Mouse (Mus musculus) hindbrain, embryonic 14.5 days (tissue): Measurements from ENCODE around the gene Nek9. TPM values are rescaled to one million over a fixed set of nuclear protein-coding genes. Genes with fewer than 3 reads are reported as not detected.

Experiments
- ATAC-seq: fragments of 200-750 bp; cut with Nextera tagmentation; 2 replicates; pipeline ENCODE4 v1.8.0; 2017; ENCODE audit warnings: moderate number of reproducible peaks, mild to moderate bottlenecking, moderate TSS enrichment, moderate library complexity; ENCODE audit not compliant: low FRiP score
- DNase-seq: peaks from one replicate; pipeline ENCODE4 v3.0.0-alpha.2; 2015; ENCODE audit warnings: low spot score
- H3K27ac ChIP-seq: fragments of 300-500 bp; sonication (generic); 2 replicates; pipeline ENCODE4 v1.5.1; 2014; ENCODE audit warnings: mild to moderate bottlenecking, moderate library complexity
- H3K27me3 ChIP-seq: fragments of 300-500 bp; sonication (generic); 2 replicates; pipeline ENCODE4 v1.6.1; 2014; ENCODE audit warnings: mild to moderate bottlenecking, low read length, mixed read lengths; ENCODE audit not compliant: control insufficient read depth, insufficient read depth
- H3K36me3 ChIP-seq: fragments of 300-500 bp; sonication (generic); replicated peaks from 2 replicates; pipeline ENCODE4 v1.6.1; 2014; ENCODE audit not compliant: control insufficient read depth, insufficient read depth
- H3K4me1 ChIP-seq: fragments of 300-500 bp; sonication (generic); replicated peaks from 2 replicates; pipeline ENCODE4 v1.6.1; 2014; ENCODE audit warnings: antibody characterized with exemption, low read length, mixed read lengths; ENCODE audit not compliant: control insufficient read depth, insufficient read depth
- H3K4me2 ChIP-seq: fragments of 300-500 bp; sonication (generic); replicated peaks from 2 replicates; pipeline ENCODE4 v1.6.1; 2014; ENCODE audit warnings: mild to moderate bottlenecking, moderate library complexity
- H3K4me3 ChIP-seq: fragments of 300-500 bp; sonication (generic); replicated peaks from 2 replicates; pipeline ENCODE4 v1.5.1; 2014; ENCODE audit warnings: mild to moderate bottlenecking, low read length
- H3K9ac ChIP-seq: fragments of 300-500 bp; sonication (generic); 2 replicates; pipeline ENCODE4 v1.6.1; 2014
- H3K9me3 ChIP-seq: fragments of 300-500 bp; sonication (generic); 2 replicates; pipeline ENCODE4 v1.6.1; 2016; ENCODE audit warnings: low read length; ENCODE audit not compliant: control insufficient read depth
- WGBS: fragments of 180-500 bp; shearing (Covaris S2); extraction: QIAGEN DNeasy Blood & Tissue Kit; methylation state at CpG from one replicate; pipeline ENCODE4 v1.1.7; 2014; 5-methylcytosine and 5-hydroxymethylcytosine counted together
- polyA plus RNA-seq: library from polyadenylated mRNA; unstranded; fragments of >200 nt; fragmentation: Nextera tagmentation; extraction: Ambion mirVana; gene quantifications from 2 replicates; pipeline ENCODE4 v1.2.1, GENCODE M21; 2014

Nek9 gene
- polyA plus RNA-seq, 1 experiment from 2014 or later, result 10.0 TPM

DNA sequence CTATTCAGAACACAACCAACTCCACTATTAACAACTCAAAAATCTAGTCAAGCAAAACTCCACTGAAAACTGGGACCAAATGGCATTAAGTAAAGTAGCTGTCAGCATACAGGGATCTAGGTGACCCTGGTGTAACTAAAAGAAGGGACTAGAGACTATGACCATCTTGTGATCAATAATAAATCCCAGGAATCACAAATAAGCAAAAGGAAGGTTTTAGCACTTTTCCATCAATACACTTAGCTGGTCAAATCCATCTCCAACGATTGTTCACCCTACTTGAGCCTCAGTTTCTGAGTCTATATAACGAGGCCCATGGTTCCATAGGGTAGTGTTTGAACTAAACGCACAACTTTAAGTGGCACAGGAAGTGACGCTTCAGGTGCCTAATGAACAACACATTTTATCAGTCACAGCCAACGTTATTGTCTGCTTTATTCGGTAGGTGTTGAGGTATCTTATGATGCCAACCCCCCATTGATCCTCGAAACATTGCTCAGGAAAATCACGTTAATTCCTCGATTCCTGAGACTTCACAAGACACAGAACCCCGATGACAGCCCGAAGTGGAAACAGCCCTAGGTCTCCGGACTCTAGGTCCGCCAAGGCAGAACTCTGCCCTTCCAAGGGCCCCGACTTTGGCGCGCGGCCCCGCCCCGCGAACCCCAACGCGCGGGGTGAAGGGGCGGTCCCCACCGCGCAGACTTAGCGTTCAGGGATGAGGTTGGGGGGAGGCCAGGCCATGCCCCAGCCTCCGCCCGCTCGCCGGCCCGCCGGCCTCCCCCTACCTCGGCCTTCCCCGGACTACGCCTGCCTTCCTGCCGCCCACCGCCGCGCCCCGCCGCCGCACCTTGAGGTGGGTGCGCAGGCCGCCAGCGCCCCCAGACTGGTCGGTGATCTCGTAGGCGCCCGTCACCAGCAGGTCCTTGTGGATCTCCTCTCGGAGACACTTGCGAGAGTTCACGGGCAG lies 34.7 kb upstream of the Nek9 start:
- Histone ChIP-seq H3K27me3 (no peaks in the 10 kb centered on the region), H3K9ac (peak overlapping the region; percentile 82), H3K4me1 (peaks cover 19% of the 10 kb centered on the region), H3K36me3 (no peaks in the 10 kb centered on the region), H3K9me3 (no peaks in the 10 kb centered on the region), H3K4me2 (peak overlapping the region; percentile 54), H3K27ac (peak overlapping the region; percentile 82), H3K4me3 (peak overlapping the region; percentile 67)
- 2% methylated on average over 51 of the region's 53 CpGs for WGBS
- DNase-seq, result no peak
- ATAC-seq, result peak; percentile 77

- no peak overlapping the region for H3K4me3 ChIP-seq
- no peaks in the 10 kb centered on the region for H3K9me3 ChIP-seq
- 75% methylated on average over 8 of the region's 8 CpGs for WGBS
- H3K9ac ChIP-seq, result no peak overlapping the region
- H3K36me3 ChIP-seq, result no peaks in the 10 kb centered on the region
- H3K4me1 ChIP-seq, result peaks cover 19% of the 10 kb centered on the region
- no peak overlapping the region for H3K27ac ChIP-seq
- H3K4me2 ChIP-seq, result peak overlapping the region; percentile 54
- no peaks in the 10 kb centered on the region for H3K27me3 ChIP-seq
- ATAC-seq (no peak), DNase-seq (no peak)
These were observed 33.0 kb upstream of the Nek9 start for GRCm38 (mm10) chr12:85372068-85372665.

DNA sequence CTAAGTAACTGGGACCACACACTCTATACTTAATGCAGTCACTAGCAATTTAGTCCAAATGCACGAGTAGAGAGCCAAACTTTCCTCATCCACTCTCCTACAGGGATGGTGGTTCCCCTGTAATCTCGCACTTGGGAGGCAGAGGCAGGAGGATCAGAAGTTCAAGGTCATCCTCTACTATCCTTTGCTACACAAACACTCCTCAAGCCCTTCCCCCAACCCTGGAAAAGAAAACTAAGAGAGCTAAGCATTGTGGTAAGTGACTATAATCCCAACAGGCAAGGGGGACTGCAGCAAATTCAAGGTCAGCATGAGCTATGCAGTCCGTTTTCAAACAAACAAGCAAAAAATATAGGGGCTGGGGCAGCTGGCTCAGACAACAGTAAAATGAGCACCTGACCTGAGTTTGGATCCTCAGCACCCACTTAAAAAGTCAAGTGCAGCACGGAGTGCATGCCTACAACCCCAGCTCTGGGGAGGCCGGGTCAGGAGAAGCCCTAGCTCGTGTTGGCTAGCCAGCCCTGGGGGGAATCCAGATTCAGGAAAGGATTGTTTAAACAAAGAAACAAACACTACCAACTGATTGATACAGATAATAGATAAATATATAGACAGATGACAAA lies 29.4 kb upstream of the Nek9 start:
- peaks cover 18% of the 10 kb centered on the region for H3K4me1 ChIP-seq
- ATAC-seq, result no peak
- WGBS, result 89% methylated on average over 6 of the region's 6 CpGs

DNA sequence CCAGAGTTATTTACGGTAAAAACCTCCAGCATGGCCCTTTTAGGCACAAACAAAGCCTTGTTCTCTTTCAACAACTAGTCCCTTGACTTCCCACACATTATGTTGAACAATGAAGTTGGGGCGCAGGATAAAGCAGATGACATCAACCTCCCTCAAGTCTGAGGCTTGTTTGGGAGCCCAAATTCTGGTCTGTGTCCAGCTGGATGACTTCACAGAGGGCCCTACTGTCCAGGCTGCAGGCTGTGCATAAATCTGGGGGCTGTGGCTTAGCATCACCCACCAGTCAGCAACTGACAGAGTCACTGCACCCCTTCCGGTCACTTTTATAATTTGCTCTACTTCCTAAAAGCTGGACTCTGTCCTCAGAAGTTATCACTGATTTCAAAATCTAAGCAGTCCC lies 27.1 kb upstream of the Nek9 start:
- Histone ChIP-seq H3K4me2 (no peak overlapping the region), H3K9me3 (no peaks in the 10 kb centered on the region), H3K4me3 (no peak overlapping the region), H3K27me3 (no peaks in the 10 kb centered on the region), H3K36me3 (no peaks in the 10 kb centered on the region), H3K9ac (no peak overlapping the region), H3K27ac (0 out of 2 replicates have a peak overlapping the region, but pooled peaks have one; percentile 14), H3K4me1 (no peaks in the 10 kb centered on the region)
- DNase-seq, result peak; percentile 53
- ATAC-seq, result no peak; the same call in 1 of the 2 replicates
- 76% methylated on average over 3 of the region's 3 CpGs for WGBS

More for the DNA sequence above, 29.4 kb upstream of the Nek9 start:
- Histone ChIP-seq H3K27me3 (no peaks in the 10 kb centered on the region), H3K9ac (no peak overlapping the region), H3K4me3 (no peak overlapping the region), H3K27ac (no peak overlapping the region), H3K4me2 (no peak overlapping the region), H3K9me3 (no peaks in the 10 kb centered on the region), H3K36me3 (no peaks in the 10 kb centered on the region)
- no peak for DNase-seq

- ATAC-seq (no peak), DNase-seq (no peak)
- Histone ChIP-seq H3K9ac (no peak overlapping the region), H3K4me2 (no peak overlapping the region), H3K36me3 (no peaks in the 10 kb centered on the region), H3K4me1 (no peaks in the 10 kb centered on the region), H3K4me3 (no peak overlapping the region), H3K9me3 (no peaks in the 10 kb centered on the region), H3K27ac (no peak overlapping the region), H3K27me3 (no peaks in the 10 kb centered on the region)
- WGBS, result 86% methylated on average over 4 of the region's 4 CpGs
These were observed 23.3 kb upstream of the Nek9 start for GRCm38 (mm10) chr12:85362510-85362909.

DNA sequence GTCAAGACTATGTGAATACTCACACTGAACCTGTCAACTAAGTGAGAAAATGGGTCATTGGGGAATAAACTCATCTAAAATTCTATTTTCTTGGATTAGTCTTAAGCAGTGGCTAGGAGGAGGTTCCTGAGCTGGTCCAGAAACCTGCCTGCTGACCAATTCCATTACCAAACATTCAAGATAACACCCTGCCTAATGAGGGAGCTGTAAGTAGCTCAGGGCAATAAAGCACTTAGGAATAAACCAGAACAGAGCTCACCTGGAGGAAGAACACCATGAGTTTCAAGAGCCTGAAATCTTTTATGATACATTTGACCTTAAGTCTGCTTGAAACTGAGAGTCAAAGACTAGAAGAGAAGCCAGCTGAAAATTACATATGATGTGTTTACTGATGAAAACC lies 22.4 kb upstream of the Nek9 start:
- no peaks in the 10 kb centered on the region for H3K36me3 ChIP-seq
- H3K9me3 ChIP-seq, result no peaks in the 10 kb centered on the region
- H3K27ac ChIP-seq, result no peak overlapping the region
- H3K4me2 ChIP-seq, result no peak overlapping the region
- no peaks in the 10 kb centered on the region for H3K27me3 ChIP-seq
- H3K4me1 ChIP-seq, result no peaks in the 10 kb centered on the region
- DNase-seq (no peak), ATAC-seq (no peak)
- no peak overlapping the region for H3K9ac ChIP-seq
- no peak overlapping the region for H3K4me3 ChIP-seq

DNA sequence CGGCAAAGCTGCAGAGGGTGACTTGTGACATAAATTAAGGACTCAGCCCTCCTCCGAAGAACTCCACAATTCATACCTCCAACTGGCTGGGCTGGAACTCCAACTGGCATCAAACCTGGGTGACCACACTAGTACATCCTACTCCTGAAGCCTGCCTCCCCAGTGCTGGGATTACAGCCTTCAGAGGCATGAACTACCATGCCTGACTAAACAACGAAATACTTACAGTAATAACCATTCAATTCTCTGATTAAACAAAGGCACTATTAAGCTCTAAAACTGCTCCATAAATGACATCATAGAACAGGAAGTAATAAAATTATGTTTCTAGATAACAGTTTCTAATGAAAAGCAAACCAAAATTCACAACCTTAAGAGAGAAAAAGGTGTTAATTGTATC lies 22.0 kb upstream of the Nek9 start:
- no peak overlapping the region for H3K9ac ChIP-seq
- ATAC-seq (no peak), DNase-seq (no peak)
- no peak overlapping the region for H3K4me3 ChIP-seq
- H3K4me1 ChIP-seq, result no peaks in the 10 kb centered on the region
- H3K27me3 ChIP-seq, result no peaks in the 10 kb centered on the region
- no peak overlapping the region for H3K4me2 ChIP-seq
- no peaks in the 10 kb centered on the region for H3K9me3 ChIP-seq
- 93% methylated on average over 3 of the region's 3 CpGs for WGBS
- no peak overlapping the region for H3K27ac ChIP-seq
- no peaks in the 10 kb centered on the region for H3K36me3 ChIP-seq

DNA sequence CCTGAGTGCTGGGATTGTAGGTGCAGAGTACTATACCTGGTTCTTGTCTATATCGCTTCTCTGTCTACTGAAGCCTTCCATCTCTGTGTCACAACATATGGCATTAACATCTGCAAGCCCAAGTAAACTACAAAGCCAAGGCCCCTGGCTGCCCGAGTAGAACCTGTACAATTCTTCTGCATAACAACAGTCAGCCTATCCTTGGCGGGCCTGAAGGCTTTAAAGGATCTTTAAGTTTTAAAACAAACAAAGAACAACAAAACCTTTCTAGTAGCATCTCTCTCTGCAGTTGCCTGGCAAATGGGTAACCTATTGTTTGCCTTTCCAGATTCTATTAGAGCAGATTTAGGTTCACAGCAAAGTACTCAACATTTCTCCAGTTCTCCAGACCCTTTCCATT lies 14.9 kb upstream of the Nek9 start:
- H3K4me1 ChIP-seq, result no peaks in the 10 kb centered on the region
- H3K4me3 ChIP-seq, result no peak overlapping the region
- no peak overlapping the region for H3K4me2 ChIP-seq
- H3K27ac ChIP-seq, result no peak overlapping the region
- peaks cover 38% of the 10 kb centered on the region for H3K36me3 ChIP-seq
- 89% methylated on average over 3 of the region's 3 CpGs for WGBS
- no peaks in the 10 kb centered on the region for H3K27me3 ChIP-seq
- no peak overlapping the region for H3K9ac ChIP-seq
- DNase-seq, result no peak
- ATAC-seq, result no peak
- H3K9me3 ChIP-seq, result no peaks in the 10 kb centered on the region
